Comparison of ENCODE assay signal across 22 mouse cellular contexts in genomic region chr2:146262966-146263365, GRCm38 (mm10). TPM values are rescaled to one million over a fixed set of nuclear protein-coding genes. Genes with fewer than 3 reads are reported as not detected.
A peak's percentile ranks its signal among the peaks of the same experiment; 100 is the strongest.
DNase-seq lines count a peak whose midpoint lies in the region; ATAC-seq and TF ChIP-seq lines count a peak whose summit lies in the region.
"Had no signal": no experiment of that assay in that cellular context is flagged by ENCODE, and none has a peak within 500 bp of the region (broad histone marks: within the 10 kb centered on the region; RNA-seq: fewer than 3 reads in every experiment).

No protein-coding gene starts in this region.

- no peaks in the 10 kb centered on the region for H3K36me3 ChIP-seq in forebrain, embryonic 15.5 days
- no peaks in the 10 kb centered on the region for H3K36me3 ChIP-seq in forebrain, embryonic 10.5 days (replicated peaks)
- no peaks in the 10 kb centered on the region for H3K36me3 ChIP-seq in midbrain, embryonic 11.5 days (ENCODE audit: control insufficient read depth, insufficient read depth, low read length)
- H3K36me3 ChIP-seq in midbrain, postnatal 0 days (ENCODE audit: insufficient read depth, low read length): no peaks in the 10 kb centered on the region
- H3K36me3 ChIP-seq: embryonic facial prominence, embryonic 15.5 days; heart, embryonic 15.5 days; hindbrain, embryonic 15.5 days had no signal

- H3K9me3 ChIP-seq in forebrain, embryonic 15.5 days: no peaks in the 10 kb centered on the region
- no peaks in the 10 kb centered on the region for H3K9me3 ChIP-seq in forebrain, embryonic 10.5 days
- no peaks in the 10 kb centered on the region for H3K9me3 ChIP-seq in midbrain, embryonic 11.5 days (ENCODE audit: control insufficient read depth, low read length)
- no peaks in the 10 kb centered on the region for H3K9me3 ChIP-seq in midbrain, postnatal 0 days (ENCODE audit: low read length)
- H3K9me3 ChIP-seq: embryonic facial prominence, embryonic 15.5 days; heart, embryonic 15.5 days; hindbrain, embryonic 15.5 days had no signal

- no peak for DNase-seq in forebrain, embryonic 10.5 days (ENCODE audit: extremely low spot score, low spot score)
- DNase-seq in midbrain, embryonic 11.5 days (ENCODE audit: low spot score, missing footprints): no peak
- DNase-seq in midbrain, postnatal 0 days (ENCODE audit: low spot score): no peak
- DNase-seq in A20 (ENCODE audit: low read depth, low spot score): peak; percentile 51
- peak; percentile 58 for DNase-seq in brain, embryonic 14.5 days (ENCODE audit: low read depth)
- no peak for DNase-seq in left cerebral cortex, postnatal 25 days (ENCODE audit: low spot score in 2 of 2)
- DNase-seq: adrenal gland, adult 8-10 months; adrenal gland, postnatal 36 days; cerebellum, adult 11 months; cerebellum, adult 8-10 months; gastrocnemius, postnatal 14 days; heart, adult 2 months; heart, postnatal 14 days had no signal

- no peak for TF ChIP-seq POLR2A in brain, embryonic 14.5 days (IDR thresholded peaks at IDR 0.05; ENCODE audit: borderline replicate concordance, extremely low read depth, insufficient read depth, insufficient read length, poor library complexity, severe bottlenecking)

- H3K27me3 ChIP-seq in forebrain, embryonic 15.5 days: no peaks in the 10 kb centered on the region
- H3K27me3 ChIP-seq in forebrain, embryonic 10.5 days (ENCODE audit: poor library complexity, severe bottlenecking): peaks cover 51% of the 10 kb centered on the region
- peaks cover 14% of the 10 kb centered on the region; the same call in 1 of the 2 replicates for H3K27me3 ChIP-seq in midbrain, embryonic 11.5 days (ENCODE audit: control insufficient read depth, insufficient read depth, low read length)
- no peaks in the 10 kb centered on the region for H3K27me3 ChIP-seq in midbrain, postnatal 0 days (ENCODE audit: insufficient read depth, low read length)
- H3K27me3 ChIP-seq: embryonic facial prominence, embryonic 15.5 days; heart, embryonic 15.5 days had no signal

- H3K27ac ChIP-seq in forebrain, embryonic 15.5 days (replicated peaks): peak overlapping the region; percentile 71
- H3K27ac ChIP-seq in forebrain, embryonic 10.5 days: no peak overlapping the region
- H3K27ac ChIP-seq in midbrain, embryonic 11.5 days (ENCODE audit: low read depth, low read length): peak overlapping the region; percentile 40; the same call in 1 of the 2 replicates
- H3K27ac ChIP-seq in midbrain, postnatal 0 days (ENCODE audit: low read depth, low read length): no peak overlapping the region
- H3K27ac ChIP-seq: embryonic facial prominence, embryonic 15.5 days; heart, adult 2 months; heart, embryonic 15.5 days had no signal

- intact Hi-C loops in left cerebral cortex, postnatal 25 days (cut with DNase I): no loop called here

- no peak for TF ChIP-seq CTCF in midbrain, postnatal 0 days (IDR thresholded peaks at IDR 0.05)
- no peak for TF ChIP-seq CTCF in brain, embryonic 14.5 days (IDR thresholded peaks at IDR 0.05; ENCODE audit: borderline replicate concordance, extremely low read depth, insufficient read depth, insufficient read length)

- ATAC-seq in forebrain, embryonic 15.5 days (replicated peaks): no peak
- no peak for ATAC-seq in midbrain, embryonic 11.5 days (ENCODE audit: low FRiP score)
- no peak for ATAC-seq in midbrain, postnatal 0 days (ENCODE audit: low FRiP score)

- peaks cover 52% of the 10 kb centered on the region for H3K4me1 ChIP-seq in forebrain, embryonic 15.5 days
- H3K4me1 ChIP-seq in forebrain, embryonic 10.5 days: peaks cover 48% of the 10 kb centered on the region
- H3K4me1 ChIP-seq in midbrain, embryonic 11.5 days (ENCODE audit: control insufficient read depth, insufficient read depth, low read length): peaks cover 32% of the 10 kb centered on the region
- no peaks in the 10 kb centered on the region for H3K4me1 ChIP-seq in midbrain, postnatal 0 days (ENCODE audit: insufficient read depth, low read length)

- H3K4me3 ChIP-seq in forebrain, embryonic 15.5 days: no peak overlapping the region
- H3K4me3 ChIP-seq in forebrain, embryonic 10.5 days: no peak overlapping the region
- H3K4me3 ChIP-seq in midbrain, embryonic 11.5 days (ENCODE audit: low read depth, low read length): no peak overlapping the region
- H3K4me3 ChIP-seq in midbrain, postnatal 0 days (ENCODE audit: low read depth, low read length): no peak overlapping the region
- H3K4me3 ChIP-seq: embryonic facial prominence, embryonic 15.5 days; erythroblast, embryonic 14.5 days; heart, adult 2 months; heart, embryonic 15.5 days; hindbrain, embryonic 15.5 days had no signal

- no peak overlapping the region for H3K9ac ChIP-seq in forebrain, embryonic 15.5 days (replicated peaks)
- no peak overlapping the region for H3K9ac ChIP-seq in midbrain, embryonic 11.5 days (ENCODE audit: low read length)
- no peak overlapping the region for H3K9ac ChIP-seq in midbrain, postnatal 0 days (replicated peaks; ENCODE audit: low read length, poor library complexity, severe bottlenecking)
- H3K9ac ChIP-seq: embryonic facial prominence, embryonic 15.5 days; heart, embryonic 15.5 days; hindbrain, embryonic 15.5 days had no signal

- H3K4me2 ChIP-seq in forebrain, embryonic 15.5 days (replicated peaks): no peak overlapping the region
- H3K4me2 ChIP-seq in midbrain, embryonic 11.5 days: no peak overlapping the region
- H3K4me2 ChIP-seq in midbrain, postnatal 0 days (ENCODE audit: low read depth, low read length, poor library complexity, severe bottlenecking): no peak overlapping the region
- H3K4me2 ChIP-seq: embryonic facial prominence, embryonic 15.5 days; heart, embryonic 11.5 days; heart, embryonic 15.5 days; hindbrain, embryonic 15.5 days had no signal

RNA-seq across cellular contexts. Expression of gene Insm1, which starts 41.2 kb away (rescaled TPM):
- 13.5 and 15.6 TPM in 2 replicates for polyA plus RNA-seq in forebrain, embryonic 15.5 days (2015; fragmentation: Nextera tagmentation; extraction: Ambion mirVana)
- polyA plus RNA-seq in forebrain, embryonic 10.5 days (2016; fragmentation: Nextera tagmentation; extraction: Ambion mirVana): 1.6 and 1.8 TPM in 2 replicates
- 11.7 and 12.5 TPM in 2 replicates for polyA plus RNA-seq in midbrain, embryonic 11.5 days (2014; fragmentation: Nextera tagmentation; extraction: Ambion mirVana)
- 13.9 and 20.6 TPM in 2 replicates for total RNA-seq in midbrain, postnatal 0 days (2014; rRNA removed)
- polyA plus RNA-seq in midbrain, postnatal 0 days (2015; fragmentation: Nextera tagmentation; extraction: Ambion mirVana): 1.5 and 1.9 TPM in 2 replicates
- 51.1 and 74.2 TPM in 2 replicates for polyA plus RNA-seq in brain, embryonic 14.5 days (2012; rRNA removed)
- 1 to 10 TPM; 4.0 to 4.2 TPM for total RNA-seq in left cerebral cortex, postnatal 25 days (2021)
- total RNA-seq: common myeloid progenitor, adult 5-6 weeks; gastrocnemius, postnatal 14 days; heart, adult 2 months; hematopoietic stem cell, adult 5-6 weeks had no signal
- polyA plus RNA-seq: erythroblast, embryonic 14.5 days; gonadal fat pad, adult 2 months; heart, adult 2 months; heart, embryonic 11.5 days; heart, embryonic 15.5 days had no signal

Comparison
In these comparisons a context has a peak if more than half of its experiments do, and no peak if none do; other contexts are left out.
1. H3K27ac ChIP-seq: peak in forebrain, embryonic 15.5 days (single experiment) and midbrain, embryonic 11.5 days (single experiment); none in forebrain, embryonic 10.5 days (single experiment) and midbrain, postnatal 0 days (single experiment).
2. DNase-seq: peak in A20 (single experiment) and brain, embryonic 14.5 days (single experiment); none in forebrain, embryonic 10.5 days (single experiment), midbrain, embryonic 11.5 days (single experiment), midbrain, postnatal 0 days (single experiment) and left cerebral cortex, postnatal 25 days (0 of 2).